Mouse (Mus musculus) ES-E14 (cell line): Measurements from ENCODE around the gene Gcc2. TPM values are rescaled to one million over a fixed set of nuclear protein-coding genes. Genes with fewer than 3 reads are reported as not detected.
"Not testable (repeated sequence)": the region's sequence is repeated elsewhere in the genome, so short reads cannot be mapped to it uniquely, and the experiment has no call there.

ENCODE experiments used
- DNase-seq: peaks from one replicate; pipeline ENCODE4 v3.0.0-alpha.2; 2013; ENCODE audit warnings: low read depth, low spot score
- H3K27ac ChIP-seq: 2 replicates; pipeline ENCODE4 v1.5.1; 2012; ENCODE audit warnings: low read depth, mild to moderate bottlenecking, low read length, moderate library complexity, mixed read lengths; ENCODE audit not compliant: poor library complexity, insufficient read depth, severe bottlenecking
- H3K36me3 ChIP-seq: 2 replicates; pipeline ENCODE4 v1.6.1; 2012; ENCODE audit warnings: mild to moderate bottlenecking, low read length, moderate library complexity, mixed read lengths; ENCODE audit not compliant: control insufficient read depth, poor library complexity, insufficient read depth, severe bottlenecking
- H3K4me1 ChIP-seq, 2 experiments: fragments of 150-350 bp in 1 of 2; sonication (generic) in 1 of 2; 2 replicates each; pipeline ENCODE4 v1.6.1; 2012; ENCODE audit warnings: low read length in 2 of 2, mild to moderate bottlenecking in 1 of 2, mixed read lengths in 1 of 2; ENCODE audit not compliant: control insufficient read depth in 2 of 2, insufficient read depth in 2 of 2, poor library complexity in 1 of 2
- H3K4me3 ChIP-seq, 2 experiments: fragments of 150-350 bp in 1 of 2; sonication (generic) in 1 of 2; 2 replicates each; pipeline ENCODE4 v1.5.1; 2012; ENCODE audit warnings: low read length in 2 of 2, low read depth in 1 of 2, mild to moderate bottlenecking in 1 of 2, mixed read lengths in 1 of 2; ENCODE audit not compliant: insufficient read depth in 1 of 2, poor library complexity in 1 of 2, severe bottlenecking in 1 of 2
- H3K9ac ChIP-seq: 2 replicates; pipeline ENCODE4 v1.6.1; 2012; ENCODE audit warnings: low read depth, mild to moderate bottlenecking, low read length, mixed read lengths; ENCODE audit not compliant: poor library complexity, insufficient read depth, severe bottlenecking
- H3K9me3 ChIP-seq: fragments of 150-350 bp; sonication (generic); 2 replicates; pipeline ENCODE4 v1.6.1; 2012; ENCODE audit warnings: low read depth, mild to moderate bottlenecking, low read length; ENCODE audit not compliant: control insufficient read depth, insufficient read depth
- CHD2 ChIP-seq: IDR thresholded peaks from 2 replicates; pipeline ENCODE4 v1.6.1; 2014; ENCODE audit warnings: mild to moderate bottlenecking, low read depth, low read length, inconsistent platforms
- HCFC1 ChIP-seq: IDR thresholded peaks from 2 replicates; pipeline ENCODE4 v1.6.1; 2012; ENCODE audit warnings: low read length, inconsistent platforms, borderline replicate concordance; ENCODE audit not compliant: insufficient read depth
- MAFK ChIP-seq: IDR thresholded peaks from 2 replicates; pipeline ENCODE4 v1.6.1; 2014; ENCODE audit warnings: mild to moderate bottlenecking, low read depth, low read length, inconsistent platforms; ENCODE audit not compliant: insufficient read depth
- ZC3H11A ChIP-seq: IDR thresholded peaks from 2 replicates; pipeline ENCODE4 v1.6.1; 2012; ENCODE audit warnings: low read depth, mild to moderate bottlenecking, inconsistent platforms, low read length, borderline replicate concordance
- ZNF384 ChIP-seq: IDR thresholded peaks from 2 replicates; pipeline ENCODE4 v1.6.1; 2012; ENCODE audit warnings: low read depth, low read length, inconsistent platforms
- in situ Hi-C, 2 experiments: fragments of 600-800 bp; cut with MboI; formaldehyde crosslinking; loops; one replicate each; pipeline ENCODE4 v1.15.1; 2025; ENCODE audit warnings: low sequenced_read_pairs in 2 of 2, inconsistent platforms in 1 of 2; ENCODE audit not compliant: unreplicated experiment in 2 of 2
- total RNA-seq: library from RNA; depleted of rRNA; stranded (reverse); fragments of 300-350 nt; gene quantifications from 2 replicates; pipeline ENCODE4 v1.2.3, GENCODE M21; 2012

Gene Gcc2
- total RNA-seq, 1 experiment = 19.6 TPM

- no peak for DNase-seq
- Histone ChIP-seq H3K4me1 (0 out of 4 replicates have a peak, but pooled peaks cover 0 to under 1% of the 10 kb centered on the region in 2 experiments), H3K9ac (no peak overlapping the region), H3K4me3 (no peak overlapping the region), H3K9me3 (no peaks in the 10 kb centered on the region), H3K27ac (no peak overlapping the region), H3K36me3 (no peaks in the 10 kb centered on the region)
- TF ChIP-seq HCFC1 (no peak), ZNF384 (no peak), CHD2 (no peak), ZC3H11A (no peak), MAFK (no peak)
- in situ Hi-C loops = no loop called here
Observed at GRCm38 (mm10) chr10:58336156-58336555, 80.9 kb downstream of the Gcc2 start.

GRCm38 (mm10) chr10:58337091-58337490, 81.8 kb downstream of the Gcc2 start:
- in situ Hi-C loops = not testable (repeated sequence)

GRCm38 (mm10) chr10:58338590-58338989, 83.3 kb downstream of the Gcc2 start:
- Histone ChIP-seq H3K27ac (no peak overlapping the region), H3K4me1 (peaks cover 0 to 5% of the 10 kb centered on the region in 2 experiments; a peak in 1 of 4 replicates), H3K36me3 (no peaks in the 10 kb centered on the region), H3K9ac (no peak overlapping the region), H3K4me3 (no peak overlapping the region), H3K9me3 (no peaks in the 10 kb centered on the region)
- in situ Hi-C loops = no loop called here
- DNase-seq = no peak
- TF ChIP-seq MAFK (no peak), HCFC1 (no peak), CHD2 (no peak), ZC3H11A (no peak)

More at GRCm38 (mm10) chr10:58337091-58337490, 81.8 kb downstream of the Gcc2 start:
- not testable (repeated sequence) for H3K27ac ChIP-seq, H3K4me3 ChIP-seq, H3K9me3 ChIP-seq, H3K36me3 ChIP-seq, DNase-seq, H3K4me1 ChIP-seq, H3K9ac ChIP-seq

- Histone ChIP-seq H3K4me3 (no peak overlapping the region), H3K9me3 (no peaks in the 10 kb centered on the region), H3K27ac (no peak overlapping the region), H3K36me3 (no peaks in the 10 kb centered on the region), H3K9ac (no peak overlapping the region), H3K4me1 (peaks cover 3 to 8% of the 10 kb centered on the region in 2 experiments; a peak in 1 of 4 replicates)
- in situ Hi-C loops = no loop called here
- TF ChIP-seq HCFC1 = no peak
- TF ChIP-seq ZC3H11A = no peak
- TF ChIP-seq MAFK = no peak
- TF ChIP-seq CHD2 = no peak
- TF ChIP-seq ZNF384 = no peak
- no peak for DNase-seq
Observed at GRCm38 (mm10) chr10:58341685-58342084, 86.4 kb downstream of the Gcc2 start.

- Histone ChIP-seq H3K9ac (no peak overlapping the region), H3K9me3 (no peaks in the 10 kb centered on the region), H3K4me3 (no peak overlapping the region), H3K4me1 (peaks cover 3 to 8% of the 10 kb centered on the region in 2 experiments; a peak in 1 of 4 replicates), H3K36me3 (no peaks in the 10 kb centered on the region), H3K27ac (no peak overlapping the region)
- in situ Hi-C loops = no loop called here
- DNase-seq = no peak
- TF ChIP-seq ZNF384 (no peak), HCFC1 (no peak), ZC3H11A (no peak), CHD2 (no peak), MAFK (no peak)
Observed at GRCm38 (mm10) chr10:58342199-58342598, 86.9 kb downstream of the Gcc2 start.
